Mouse (Mus musculus): ENCODE results near the gene Ikzf3.

The Ikzf3 gene

DNA sequence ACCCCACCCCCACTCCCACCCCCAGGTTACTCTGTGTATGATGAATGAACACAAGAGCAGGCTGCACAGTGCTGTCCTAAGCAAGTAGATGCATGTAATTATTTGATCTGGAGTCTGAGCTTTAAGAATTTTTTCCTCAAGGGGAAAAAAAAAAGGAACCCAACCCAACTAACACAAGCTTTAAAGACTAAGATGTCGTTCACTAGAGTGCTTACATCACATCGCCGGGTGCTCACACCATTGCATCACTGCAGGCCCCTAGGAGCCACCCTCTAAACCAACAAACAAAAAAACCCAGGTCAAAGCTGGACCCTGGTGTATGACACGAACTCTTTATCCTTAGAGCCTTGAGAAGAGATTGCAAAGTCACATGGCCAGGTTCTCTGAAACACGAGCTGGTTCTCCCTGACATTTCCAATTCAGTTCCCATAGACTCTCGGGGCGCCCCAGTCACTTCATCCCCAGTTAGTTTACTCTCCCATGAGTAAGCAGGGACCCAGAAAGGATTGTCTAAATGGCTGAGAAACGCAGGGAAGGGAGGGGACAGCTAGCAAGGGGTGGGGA is 71.8 kb downstream of the Ikzf3 start:
- no peak for DNase-seq (ENCODE audit: low read depth, low spot score)

DNA sequence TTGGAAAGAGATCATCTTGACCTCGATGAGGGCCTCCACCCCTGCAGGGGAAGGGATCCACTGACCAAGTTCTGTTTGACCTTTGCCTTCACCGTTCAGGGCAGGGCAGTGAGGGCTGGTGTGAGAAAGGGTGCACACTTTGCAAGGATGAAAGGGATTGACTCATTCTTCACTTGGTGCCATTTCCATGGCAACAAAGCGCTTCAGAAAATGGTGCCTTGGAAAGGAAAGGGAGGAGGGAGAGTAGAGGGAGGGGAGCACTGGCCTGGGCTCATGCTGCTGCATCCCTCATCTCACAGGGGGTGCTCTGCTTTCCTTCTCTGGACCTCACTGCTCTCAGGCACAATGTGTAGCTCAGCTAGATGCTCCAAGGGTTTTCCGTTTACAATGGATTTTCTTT is 73.1 kb downstream of the Ikzf3 start:
- no peak for DNase-seq (ENCODE audit: low read depth, low spot score)

DNA sequence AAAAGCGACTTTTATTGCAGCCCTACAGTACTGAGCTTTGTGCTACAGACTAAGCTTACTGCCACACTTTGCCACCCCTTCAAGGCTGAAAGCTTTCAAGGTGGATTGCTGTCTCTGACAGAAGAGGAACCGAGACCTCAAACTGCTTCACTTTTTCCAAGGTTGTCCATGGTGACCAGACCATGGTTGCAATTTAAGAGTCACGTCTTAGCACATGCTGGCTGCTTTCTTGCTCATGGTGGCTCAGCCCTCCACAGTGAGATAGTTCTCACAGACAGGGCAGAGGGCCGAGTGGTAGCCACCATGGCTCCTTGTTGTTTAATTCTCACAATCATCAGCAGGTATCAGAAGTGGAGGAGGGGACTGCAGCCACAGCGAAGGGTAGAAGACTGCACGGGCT is 75.0 kb downstream of the Ikzf3 start:
- no peak for DNase-seq (ENCODE audit: low read depth, low spot score)

DNA sequence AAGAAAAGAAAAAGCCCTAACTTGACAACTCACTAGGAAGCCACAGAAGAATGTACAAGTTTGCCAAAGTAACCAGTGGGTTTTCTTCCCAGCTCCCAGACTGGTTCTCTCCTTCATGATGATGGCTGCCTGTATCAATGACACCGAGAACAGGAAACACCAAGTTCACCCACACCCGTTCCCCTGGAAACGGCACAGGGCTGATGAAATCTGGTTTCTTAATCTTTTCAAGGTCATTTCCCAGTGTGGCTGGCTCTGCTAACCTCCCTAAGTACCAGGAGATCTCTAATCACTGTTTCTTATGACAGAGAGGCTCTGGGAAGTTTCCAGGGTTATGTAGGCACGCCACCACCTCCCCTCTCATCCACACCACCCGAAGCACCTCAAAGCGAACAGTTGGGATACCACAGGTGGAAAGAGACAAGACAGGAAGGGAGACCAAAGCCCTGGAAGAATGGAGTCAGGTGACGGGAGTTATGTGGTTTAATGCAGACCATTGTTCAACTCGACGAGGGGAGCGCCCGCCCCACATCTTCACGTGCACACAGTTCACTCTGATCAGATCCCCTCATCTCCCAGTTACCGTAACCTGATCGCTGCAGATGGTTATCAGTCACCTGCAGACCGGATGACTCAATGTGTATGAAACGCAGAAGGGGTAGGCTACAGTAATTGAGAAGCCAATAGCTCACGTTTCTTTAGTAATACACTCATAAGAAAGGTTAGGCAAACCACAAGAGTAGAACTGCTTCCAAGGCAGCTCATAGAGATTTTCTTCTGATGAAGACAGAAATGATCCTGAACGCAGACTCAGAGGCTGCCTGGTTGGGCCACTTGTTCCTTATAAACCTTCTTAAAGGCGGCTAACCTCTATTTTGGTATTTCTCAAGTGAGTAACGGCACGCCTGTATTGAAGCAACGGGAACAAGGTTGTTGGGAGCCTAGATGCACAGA is 75.8 kb downstream of the Ikzf3 start:
- DNase-seq (ENCODE audit: low read depth, low spot score) = no peak

DNA sequence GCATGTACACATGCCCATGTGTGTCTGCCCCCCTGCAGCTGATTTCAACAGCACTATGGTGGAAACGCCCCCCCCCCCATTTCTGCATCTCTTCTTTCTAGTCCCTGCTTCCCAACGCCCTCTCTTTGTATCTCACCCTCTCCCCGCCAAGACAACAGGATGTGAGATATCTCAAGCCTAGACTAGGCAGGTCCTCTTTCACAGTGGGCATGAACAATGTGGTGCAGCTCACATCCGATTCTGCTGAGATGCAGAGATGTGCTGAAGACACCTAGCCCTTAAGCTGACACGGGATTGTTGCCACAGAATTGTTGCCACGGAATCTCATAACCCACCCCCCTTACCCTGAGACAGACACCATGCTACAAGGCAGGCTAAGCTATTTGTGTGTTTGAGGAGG is 81.3 kb downstream of the Ikzf3 start:
- DNase-seq (ENCODE audit: low read depth, low spot score) = no peak

DNA sequence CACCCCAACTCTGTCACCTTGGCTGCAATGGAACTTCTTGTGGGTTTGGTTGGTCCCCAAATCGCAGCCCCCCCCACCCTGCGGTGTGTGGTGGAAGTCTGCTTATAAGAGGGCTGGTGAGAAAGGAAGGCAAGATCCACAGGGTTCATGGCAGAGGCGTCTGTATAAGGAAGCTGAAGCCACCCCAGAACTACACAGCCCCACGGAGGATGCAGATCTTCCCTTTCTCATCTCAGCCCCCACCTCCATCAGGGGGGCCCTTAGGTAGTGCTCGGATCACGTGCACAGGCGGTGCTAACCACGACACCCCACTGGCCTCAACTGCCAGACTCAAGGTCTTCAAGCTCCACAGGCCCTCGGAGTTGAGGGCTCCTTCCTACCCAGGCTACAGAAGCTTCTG is 81.9 kb downstream of the Ikzf3 start:
- DNase-seq (ENCODE audit: low read depth, low spot score) = no peak

DNA sequence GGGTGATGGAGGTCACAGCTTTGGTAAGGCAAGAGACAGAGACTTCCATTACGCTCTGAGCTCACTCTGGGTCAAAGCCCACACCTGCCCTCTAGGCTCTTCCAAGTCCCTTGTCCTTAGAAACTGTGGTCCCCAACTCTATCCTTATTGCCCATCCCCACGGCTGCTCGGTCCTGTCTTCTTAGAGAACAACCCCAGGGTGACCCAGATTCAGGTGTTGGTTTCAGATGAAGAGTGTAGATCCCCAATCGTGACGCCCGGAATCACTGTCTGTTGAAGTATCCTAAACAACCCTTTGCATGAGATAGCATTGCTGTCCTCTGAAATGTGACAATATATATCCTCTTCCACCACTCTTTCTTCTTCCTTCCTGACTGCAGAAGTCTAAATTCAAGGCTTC is 83.6 kb downstream of the Ikzf3 start:
- no peak for DNase-seq (ENCODE audit: low read depth, low spot score)

DNA sequence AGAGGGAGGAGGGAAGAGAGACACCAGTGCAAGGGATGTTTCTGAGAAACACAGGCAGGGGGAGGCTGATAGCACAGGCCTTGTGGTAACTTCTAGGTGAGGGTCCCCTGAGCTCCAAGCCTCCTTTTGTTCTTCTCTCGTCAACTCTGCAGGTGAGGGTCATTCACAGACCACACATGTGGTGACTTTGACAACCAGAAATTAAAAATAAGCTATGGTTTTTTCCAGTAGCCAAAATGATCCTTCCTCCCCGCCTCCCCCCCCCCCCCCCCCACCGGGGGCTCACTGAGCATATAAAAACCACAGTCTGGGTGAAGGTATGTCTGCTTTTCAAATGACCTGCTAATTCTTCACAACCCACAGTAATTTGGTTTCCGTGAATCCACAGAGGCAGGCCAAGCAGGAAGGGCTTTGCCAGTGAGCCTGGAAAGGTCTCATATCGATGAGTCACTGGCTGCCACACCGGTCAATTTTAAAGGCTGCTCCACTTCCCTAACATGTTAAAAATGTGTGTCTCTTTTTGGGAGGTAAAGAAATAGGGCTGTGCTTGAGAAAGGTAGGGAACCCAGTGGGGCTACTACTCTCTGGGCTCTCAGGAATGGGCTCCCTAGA is 84.6 kb downstream of the Ikzf3 start:
- DNase-seq (ENCODE audit: low read depth, low spot score) = no peak

DNA sequence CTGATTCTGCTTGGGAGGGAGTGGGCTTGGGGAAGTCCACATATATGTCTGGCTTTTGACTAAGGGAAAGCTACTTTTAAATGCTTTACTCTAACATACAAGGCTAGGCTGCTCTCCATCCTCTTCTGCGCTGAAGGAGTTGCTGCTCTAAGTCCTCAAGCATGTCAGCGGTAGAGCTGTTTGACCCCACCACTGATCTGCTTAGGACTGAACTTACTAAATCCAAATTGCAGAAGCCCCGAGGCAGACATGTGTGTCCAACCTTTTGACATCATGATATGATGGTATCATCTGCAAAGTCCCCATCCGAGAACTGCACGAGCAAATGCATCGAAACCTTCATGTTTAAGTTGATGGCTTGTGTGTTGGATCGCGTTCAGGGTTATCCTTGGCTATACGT is 86.0 kb downstream of the Ikzf3 start:
- no peak for DNase-seq (ENCODE audit: low read depth, low spot score)

DNA sequence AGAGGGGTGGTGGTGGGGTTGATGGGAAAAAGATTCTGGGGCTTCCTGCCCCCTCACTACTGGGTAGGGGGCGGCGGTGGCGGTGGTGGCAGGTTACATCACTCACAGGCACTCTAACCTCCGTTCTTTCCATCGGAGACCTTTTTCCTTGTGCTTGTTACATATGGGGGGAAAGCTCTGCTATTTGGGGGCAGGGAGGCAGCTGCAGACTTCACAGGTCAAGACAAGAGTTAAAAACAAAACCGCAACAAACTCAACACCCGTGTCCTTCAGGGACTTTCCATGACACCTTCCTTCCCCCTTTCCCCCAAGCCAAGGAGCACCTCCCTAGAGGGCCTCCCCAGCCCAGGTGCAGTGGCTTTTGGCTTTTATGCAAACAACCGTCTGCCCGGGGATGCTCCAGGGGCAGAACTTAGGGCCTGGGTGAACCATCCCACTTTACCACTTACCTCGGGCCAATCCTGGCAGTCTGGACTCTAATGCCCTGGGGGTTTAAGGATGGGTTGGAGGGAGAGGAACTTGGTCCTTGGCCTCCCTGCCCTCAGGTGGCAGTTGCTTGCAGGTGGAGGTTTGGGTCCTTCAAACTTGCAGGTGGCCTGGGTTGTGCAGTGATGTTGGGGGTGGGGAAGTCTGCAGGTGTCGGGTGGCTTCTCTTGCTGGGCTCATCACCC is 86.6 kb downstream of the Ikzf3 start:
- DNase-seq (ENCODE audit: low read depth, low spot score) = no peak

DNA sequence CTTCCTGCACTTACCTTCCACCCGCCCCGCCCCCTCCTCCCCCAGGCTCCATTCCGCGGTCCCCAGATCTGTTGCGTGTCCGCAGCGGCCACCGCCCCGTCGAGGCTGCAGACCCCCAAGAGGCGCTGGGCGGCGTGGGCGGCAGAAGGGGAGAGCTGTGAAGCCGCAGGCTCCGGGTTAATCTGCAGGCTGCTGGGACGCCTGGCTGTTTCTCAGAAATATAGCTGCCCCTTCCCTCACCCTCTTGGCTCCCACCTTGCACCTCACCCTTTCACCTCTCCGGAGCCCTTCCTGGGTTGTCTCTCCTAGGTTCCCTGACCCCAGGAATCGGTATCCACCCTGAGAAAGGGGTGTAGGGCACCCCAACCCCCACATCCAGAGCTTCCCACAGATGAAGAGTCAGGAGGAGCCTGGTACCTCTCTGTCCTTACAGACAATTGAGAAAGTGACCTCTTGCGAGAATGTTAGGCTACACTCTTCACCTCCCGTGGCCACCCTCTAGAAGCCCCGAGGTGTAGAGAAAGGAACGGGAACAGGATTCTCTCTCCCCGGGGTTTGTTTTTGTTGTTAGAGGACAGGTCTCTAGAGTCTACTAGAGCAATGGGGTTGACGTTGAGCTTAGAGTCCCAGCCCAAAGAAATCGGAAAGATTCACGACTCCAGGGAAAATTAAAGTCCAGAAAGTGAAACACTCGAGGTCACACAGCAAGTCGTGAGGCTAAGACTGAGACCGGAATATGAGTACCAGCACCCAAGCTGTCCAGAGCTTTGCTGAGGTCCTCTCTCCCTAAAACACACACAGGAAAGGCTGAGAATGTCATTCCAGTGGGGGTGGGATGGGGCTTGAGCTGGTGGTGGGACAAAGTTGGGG is 87.5 kb downstream of the Ikzf3 start:
- DNase-seq (ENCODE audit: low read depth, low spot score) = no peak

DNA sequence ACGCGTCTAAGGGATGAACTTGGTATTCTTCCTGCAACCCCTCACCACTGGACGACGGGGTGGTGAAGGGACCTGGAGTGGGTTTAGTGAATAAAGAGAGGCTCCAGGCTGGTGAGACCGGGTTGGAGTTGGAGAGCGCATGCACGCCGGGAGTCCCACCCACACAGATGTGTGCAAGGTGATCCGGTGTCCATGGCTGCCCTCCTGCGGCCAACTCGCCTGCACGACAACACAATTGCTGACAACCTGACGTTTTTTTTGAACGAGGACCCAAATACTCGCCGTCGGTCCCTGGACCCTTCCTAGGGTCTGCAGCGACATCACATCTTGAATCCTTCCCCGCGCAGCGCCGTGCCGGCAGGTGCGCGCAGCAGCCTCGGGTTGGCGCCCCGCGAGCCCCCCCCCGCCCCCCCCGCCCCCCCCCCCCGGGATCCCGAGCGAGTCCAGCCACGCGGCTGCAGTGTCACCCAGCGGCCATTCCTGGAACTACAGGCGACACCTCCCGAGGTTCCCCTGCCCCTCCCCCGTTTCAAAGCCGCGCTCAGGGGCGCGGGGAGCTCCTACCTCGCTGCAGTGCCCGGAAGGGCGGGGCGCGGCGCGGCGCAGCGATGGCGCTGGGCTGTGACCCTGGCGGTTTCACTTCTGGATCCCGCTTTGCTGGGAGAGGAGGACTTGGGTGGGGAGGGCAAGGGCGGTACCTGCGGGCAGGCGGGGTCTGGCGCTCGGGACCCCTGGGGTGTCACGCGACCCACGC is 88.3 kb downstream of the Ikzf3 start:
- DNase-seq (ENCODE audit: low read depth, low spot score) = peak; percentile 83

DNA sequence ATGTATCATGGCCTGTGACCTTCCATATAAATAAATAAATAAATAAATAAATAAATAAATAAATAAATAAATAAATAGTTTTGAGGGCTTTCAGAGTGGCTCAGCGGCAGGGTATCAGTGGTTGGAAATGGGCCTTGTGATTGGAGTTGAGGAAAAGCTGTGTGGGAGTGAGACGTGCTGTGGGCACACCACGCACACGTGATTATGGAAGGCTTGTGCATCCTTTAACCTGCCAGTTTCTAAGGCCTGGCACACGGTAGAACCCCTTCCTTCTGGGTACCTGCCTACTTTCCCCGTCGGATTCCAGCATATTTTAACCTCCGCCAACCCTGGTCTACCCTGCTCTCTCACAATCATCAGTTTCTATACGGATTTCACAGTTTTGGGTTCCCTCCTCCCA is 88.9 kb downstream of the Ikzf3 start:
- no peak for DNase-seq (ENCODE audit: low read depth, low spot score)

DNA sequence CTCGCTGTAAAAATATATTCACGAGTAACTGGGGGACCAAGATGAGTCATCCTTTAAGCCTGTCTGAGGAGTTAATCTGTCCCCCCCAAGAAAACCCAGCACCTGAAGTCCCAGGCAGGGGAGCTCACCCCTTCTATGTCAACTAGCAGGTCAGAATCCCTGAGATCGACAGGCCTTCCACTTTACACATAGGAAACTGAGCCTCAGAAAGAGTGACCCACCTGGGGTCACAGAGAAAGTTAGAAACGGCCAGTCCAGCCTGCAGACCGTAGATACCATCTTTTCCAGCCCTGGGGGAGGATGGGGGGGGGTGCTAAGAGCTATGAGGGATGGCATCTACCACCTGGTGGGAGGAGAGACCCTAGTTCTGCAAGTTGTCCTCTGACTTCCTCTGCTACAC is 89.3 kb downstream of the Ikzf3 start:
- DNase-seq (ENCODE audit: low read depth, low spot score) = no peak

DNA sequence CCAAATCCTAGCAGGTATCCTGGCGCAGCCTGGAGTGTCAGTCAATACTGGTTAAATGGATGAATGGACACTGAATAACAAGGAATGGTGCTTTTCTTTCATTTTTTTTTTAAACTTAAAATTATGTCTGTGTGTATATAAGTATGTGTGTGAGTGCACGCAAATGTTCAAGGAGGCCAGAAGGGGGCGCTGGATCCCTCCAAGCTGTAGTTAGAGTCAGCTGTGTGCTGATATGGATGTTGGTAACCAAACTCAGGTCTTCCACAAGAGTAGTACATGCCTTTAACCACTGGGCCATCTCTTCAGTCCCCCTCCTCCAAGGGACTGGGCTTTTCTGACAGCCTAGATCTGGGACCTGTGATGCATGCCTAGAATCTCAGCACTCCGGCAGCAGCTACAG is 90.3 kb downstream of the Ikzf3 start:
- no peak for DNase-seq (ENCODE audit: low read depth, low spot score)

DNA sequence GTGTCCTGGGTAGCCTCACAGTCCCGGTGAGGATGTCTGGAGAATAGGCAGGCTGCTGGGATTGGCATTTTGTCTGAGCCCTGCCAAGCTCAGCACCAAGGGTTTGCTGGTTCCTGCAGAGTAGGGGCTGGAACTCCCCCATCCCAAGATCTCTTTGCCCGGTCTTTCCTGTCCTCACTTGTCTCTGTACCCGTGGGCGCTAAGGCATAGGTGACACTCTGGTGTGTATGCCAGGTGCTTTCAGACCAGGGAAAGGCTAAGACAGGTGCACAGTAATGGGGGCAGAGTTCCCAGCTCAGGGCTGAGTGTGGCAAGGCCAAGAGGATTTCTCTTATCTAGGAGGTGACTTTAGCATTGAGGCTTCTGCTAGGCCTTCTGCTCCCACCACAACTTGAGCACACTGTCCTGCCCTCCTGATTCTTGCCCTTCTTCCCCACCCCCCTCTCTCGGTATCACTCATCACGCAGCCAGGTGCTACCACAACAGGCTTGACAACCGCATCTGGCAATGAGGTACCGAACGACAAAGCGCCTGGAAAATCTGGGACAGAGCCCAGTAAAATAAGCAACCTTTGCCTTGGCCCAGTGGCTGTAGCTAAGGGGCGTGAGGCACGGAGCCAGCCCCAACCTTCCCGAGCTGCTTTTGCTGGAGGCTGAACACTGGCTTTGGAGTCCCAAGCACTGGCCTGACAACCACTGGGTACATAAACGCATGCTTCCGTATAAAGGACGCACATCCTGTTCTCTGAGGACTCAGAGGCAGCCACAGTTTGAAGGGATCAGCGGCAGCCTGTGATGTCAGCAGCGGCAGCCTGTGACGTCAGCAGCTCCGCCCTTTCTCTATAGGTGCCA is 95.7 kb downstream of the Ikzf3 start:
- no peak for DNase-seq (ENCODE audit: low read depth, low spot score)

DNA sequence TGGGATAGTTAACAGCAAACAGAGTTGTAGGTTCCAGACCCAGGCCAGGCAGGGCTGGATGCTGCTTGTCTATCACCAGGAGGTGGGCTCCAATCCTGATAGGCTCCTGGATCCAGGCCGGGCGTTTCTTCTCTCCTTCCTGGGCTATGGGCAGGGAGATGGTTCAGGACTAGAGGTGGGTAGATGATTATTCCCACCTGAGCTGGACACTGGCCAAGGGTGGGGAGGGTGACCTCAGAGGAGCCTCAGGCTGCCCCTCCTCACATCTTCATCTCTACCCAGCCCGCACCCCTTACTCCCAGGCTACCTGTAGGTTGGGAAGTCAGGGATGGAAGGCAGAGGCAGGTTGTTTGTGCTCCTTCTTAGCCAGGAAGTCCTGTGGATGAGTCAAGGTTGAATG is 96.4 kb downstream of the Ikzf3 start:
- DNase-seq (ENCODE audit: low read depth, low spot score) = no peak

DNA sequence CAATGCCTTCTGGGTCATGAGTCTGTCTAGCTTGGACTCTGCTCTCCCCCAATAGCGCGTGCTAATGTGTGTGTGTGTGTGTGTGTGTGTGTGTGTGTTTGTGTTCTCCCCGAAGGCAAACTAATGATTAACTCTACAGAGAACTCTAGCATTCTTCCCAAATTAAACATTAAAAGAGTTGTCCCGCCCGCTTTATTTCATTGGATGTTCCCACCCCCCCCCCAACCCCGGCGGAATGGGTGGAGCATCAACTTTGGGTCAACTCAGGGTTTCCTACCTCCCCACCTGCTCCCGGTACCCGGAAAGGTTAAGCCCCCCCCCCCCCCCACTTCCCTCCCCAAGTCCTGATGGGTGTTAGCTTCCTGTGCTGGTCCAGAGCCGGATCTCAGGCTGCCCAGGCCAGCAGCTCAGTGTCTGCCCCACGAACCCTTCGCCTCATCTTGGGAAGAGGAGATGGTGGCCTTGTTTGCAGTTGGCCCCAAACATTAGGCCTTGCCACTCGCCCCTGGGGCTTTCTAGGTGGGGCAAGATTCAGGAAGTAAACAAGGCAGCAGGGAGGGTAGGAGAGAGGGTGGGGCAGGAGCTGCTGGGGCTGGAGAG is 97.5 kb downstream of the Ikzf3 start:
- no peak for DNase-seq (ENCODE audit: low read depth, low spot score)

DNA sequence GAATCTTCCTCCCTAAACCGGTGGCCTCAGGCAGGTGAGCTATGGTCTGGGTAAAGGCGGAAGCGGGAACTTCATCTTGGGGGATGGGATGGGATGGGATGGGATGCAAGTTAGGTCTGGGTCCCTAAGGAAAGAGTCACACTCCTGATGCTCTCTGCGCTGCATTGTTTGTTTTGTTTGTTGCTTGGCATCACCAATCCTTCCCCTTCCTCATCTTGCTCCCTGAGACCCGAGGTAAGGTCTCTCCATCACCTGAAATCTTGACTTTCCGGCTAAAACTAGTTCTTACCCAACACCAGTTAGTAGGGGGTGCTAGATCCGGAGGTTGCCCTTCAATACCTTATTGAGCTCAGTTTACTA is 98.4 kb downstream of the Ikzf3 start:
- no peak for DNase-seq (ENCODE audit: low read depth, low spot score)

Data from retina, postnatal 7 days (tissue).